Mouse (Mus musculus) hindbrain, embryonic 15.5 days (tissue): ENCODE results near the gene Chchd5. TPM values are rescaled to one million over a fixed set of nuclear protein-coding genes. Genes with fewer than 3 reads are reported as not detected.

Experiments
- ATAC-seq: fragments of 200-750 bp; cut with Nextera tagmentation; 2 replicates; pipeline ENCODE4 v1.8.0; 2017; ENCODE audit warnings: low read depth, moderate number of reproducible peaks, moderate TSS enrichment; ENCODE audit not compliant: low FRiP score
- H3K27ac ChIP-seq: fragments of 300-500 bp; sonication (generic); replicated peaks from 2 replicates; pipeline ENCODE4 v1.5.1; 2015; ENCODE audit warnings: mild to moderate bottlenecking, inconsistent platforms
- H3K27me3 ChIP-seq: fragments of 300-500 bp; sonication (generic); 2 replicates; pipeline ENCODE4 v1.6.1; 2015; ENCODE audit warnings: control low read depth, inconsistent platforms
- H3K36me3 ChIP-seq: fragments of 300-500 bp; sonication (generic); 2 replicates; pipeline ENCODE4 v1.6.1; 2015; ENCODE audit warnings: control low read depth, inconsistent platforms
- H3K4me1 ChIP-seq: fragments of 300-500 bp; sonication (generic); replicated peaks from 2 replicates; pipeline ENCODE4 v1.6.1; 2015; ENCODE audit warnings: control low read depth, inconsistent platforms
- H3K4me2 ChIP-seq: fragments of 300-500 bp; sonication (generic); 2 replicates; pipeline ENCODE4 v1.6.1; 2015; ENCODE audit warnings: moderate library complexity, mild to moderate bottlenecking, inconsistent platforms
- H3K4me3 ChIP-seq: fragments of 300-500 bp; sonication (generic); 2 replicates; pipeline ENCODE4 v1.5.1; 2015; ENCODE audit warnings: mild to moderate bottlenecking, inconsistent platforms
- H3K9ac ChIP-seq: fragments of 300-500 bp; sonication (generic); 2 replicates; pipeline ENCODE4 v1.6.1; 2015; ENCODE audit warnings: inconsistent platforms
- H3K9me3 ChIP-seq: fragments of 300-500 bp; sonication (generic); 2 replicates; pipeline ENCODE4 v1.6.1; 2016; ENCODE audit warnings: control low read depth, inconsistent platforms
- WGBS: fragments of 180-500 bp; shearing (Covaris S2); methylation state at CpG from one replicate; pipeline ENCODE4 v1.1.7; 2015; 5-methylcytosine and 5-hydroxymethylcytosine counted together
- polyA plus RNA-seq: library from polyadenylated mRNA; unstranded; fragments of >200 nt; fragmentation: Nextera tagmentation; extraction: Ambion mirVana; gene quantifications from 2 replicates; pipeline ENCODE4 v1.2.1, GENCODE M21; 2015

Chchd5 gene
- polyA plus RNA-seq, 1 experiment from 2014 or later: 19.8 TPM

- WGBS: 91% methylated on average over 12 of the region's 12 CpGs
- H3K9ac ChIP-seq: no peak overlapping the region
- H3K4me2 ChIP-seq: no peak overlapping the region
- no peak overlapping the region for H3K27ac ChIP-seq
- no peaks in the 10 kb centered on the region for H3K4me1 ChIP-seq
- ATAC-seq: no peak
- no peaks in the 10 kb centered on the region for H3K27me3 ChIP-seq
- no peaks in the 10 kb centered on the region for H3K9me3 ChIP-seq
- peaks cover 82% of the 10 kb centered on the region for H3K36me3 ChIP-seq
- H3K4me3 ChIP-seq: no peak overlapping the region
Observed at GRCm38 (mm10) chr2:129118061-129118460, 11.4 kb upstream of the Chchd5 start.

- no peak overlapping the region for H3K4me3 ChIP-seq
- 94% methylated on average over 8 of the region's 8 CpGs for WGBS
- H3K36me3 ChIP-seq: peaks cover 79% of the 10 kb centered on the region
- no peaks in the 10 kb centered on the region for H3K4me1 ChIP-seq
- H3K27me3 ChIP-seq: no peaks in the 10 kb centered on the region
- no peak overlapping the region for H3K9ac ChIP-seq
- no peak overlapping the region for H3K27ac ChIP-seq
- no peaks in the 10 kb centered on the region for H3K9me3 ChIP-seq
- ATAC-seq: no peak
- no peak overlapping the region for H3K4me2 ChIP-seq
Observed at GRCm38 (mm10) chr2:129121986-129122385, 7.5 kb upstream of the Chchd5 start.

GRCm38 (mm10) chr2:129129987-129130545 lies 566 bp downstream of the Chchd5 start:
- ATAC-seq: peak; percentile 46; the same call in 1 of the 2 replicates
- Histone ChIP-seq H3K4me3 (peak overlapping the region; percentile 57), H3K36me3 (peaks cover 39% of the 10 kb centered on the region)

GRCm38 (mm10) chr2:129130776-129131175 lies 1.3 kb downstream of the Chchd5 start:
- Histone ChIP-seq H3K9ac (no peak overlapping the region), H3K9me3 (0 out of 2 replicates have a peak, but pooled peaks cover 2% of the 10 kb centered on the region), H3K4me3 (no peak overlapping the region), H3K4me2 (peak overlapping the region; percentile 77), H3K27ac (no peak overlapping the region), H3K36me3 (peaks cover 32% of the 10 kb centered on the region), H3K4me1 (peaks cover 16% of the 10 kb centered on the region), H3K27me3 (no peaks in the 10 kb centered on the region)
- no peak for ATAC-seq
- 98% methylated on average over 2 of the region's 2 CpGs for WGBS

More at GRCm38 (mm10) chr2:129129987-129130545, 566 bp downstream of the Chchd5 start:
- Histone ChIP-seq H3K9me3 (0 out of 2 replicates have a peak, but pooled peaks cover 2% of the 10 kb centered on the region), H3K9ac (peak overlapping the region; percentile 51), H3K27me3 (no peaks in the 10 kb centered on the region), H3K27ac (peak overlapping the region; percentile 84), H3K4me2 (peak overlapping the region; percentile 77), H3K4me1 (peaks cover 16% of the 10 kb centered on the region)
- WGBS: 28% methylated on average over 18 of the region's 18 CpGs

- Histone ChIP-seq H3K9ac (no peak overlapping the region), H3K36me3 (peaks cover 21% of the 10 kb centered on the region), H3K9me3 (0 out of 2 replicates have a peak, but pooled peaks cover 2% of the 10 kb centered on the region), H3K4me3 (no peak overlapping the region), H3K27me3 (no peaks in the 10 kb centered on the region), H3K4me1 (peaks cover 16% of the 10 kb centered on the region), H3K4me2 (no peak overlapping the region), H3K27ac (no peak overlapping the region)
- 95% methylated on average over 7 of the region's 7 CpGs for WGBS
- no peak for ATAC-seq
Observed at GRCm38 (mm10) chr2:129132231-129132630, 2.7 kb downstream of the Chchd5 start.

- Histone ChIP-seq H3K4me3 (no peak overlapping the region), H3K9ac (no peak overlapping the region), H3K4me1 (peaks cover 16% of the 10 kb centered on the region), H3K9me3 (0 out of 2 replicates have a peak, but pooled peaks cover 2% of the 10 kb centered on the region), H3K36me3 (peaks cover 20% of the 10 kb centered on the region), H3K27me3 (no peaks in the 10 kb centered on the region), H3K4me2 (no peak overlapping the region), H3K27ac (no peak overlapping the region)
- no peak for ATAC-seq
- WGBS: 96% methylated on average over 14 of the region's 14 CpGs
Observed at GRCm38 (mm10) chr2:129133006-129133805, 3.7 kb downstream of the Chchd5 start.

GRCm38 (mm10) chr2:129139906-129140305 lies 10.4 kb downstream of the Chchd5 start:
- no peaks in the 10 kb centered on the region for H3K27me3 ChIP-seq
- H3K4me2 ChIP-seq: no peak overlapping the region
- WGBS: 76% methylated on average over 10 of the region's 10 CpGs
- no peaks in the 10 kb centered on the region for H3K36me3 ChIP-seq
- H3K27ac ChIP-seq: peak overlapping the region; percentile 34
- no peaks in the 10 kb centered on the region for H3K4me1 ChIP-seq
- no peak for ATAC-seq
- H3K4me3 ChIP-seq: no peak overlapping the region
- no peak overlapping the region for H3K9ac ChIP-seq
- no peaks in the 10 kb centered on the region for H3K9me3 ChIP-seq

- Histone ChIP-seq H3K9me3 (no peaks in the 10 kb centered on the region), H3K27me3 (no peaks in the 10 kb centered on the region), H3K4me3 (no peak overlapping the region), H3K36me3 (no peaks in the 10 kb centered on the region), H3K27ac (no peak overlapping the region), H3K9ac (no peak overlapping the region), H3K4me2 (no peak overlapping the region), H3K4me1 (no peaks in the 10 kb centered on the region)
- no peak for ATAC-seq
- 21% methylated on average over 2 of the region's 2 CpGs for WGBS
Observed at GRCm38 (mm10) chr2:129148836-129149235, 19.3 kb downstream of the Chchd5 start.

GRCm38 (mm10) chr2:129150386-129150785 lies 20.9 kb downstream of the Chchd5 start:
- Histone ChIP-seq H3K36me3 (no peaks in the 10 kb centered on the region), H3K9me3 (no peaks in the 10 kb centered on the region), H3K9ac (no peak overlapping the region), H3K27ac (no peak overlapping the region), H3K4me3 (no peak overlapping the region), H3K4me2 (no peak overlapping the region), H3K27me3 (no peaks in the 10 kb centered on the region), H3K4me1 (no peaks in the 10 kb centered on the region)
- 81% methylated on average over 5 of the region's 5 CpGs for WGBS
- ATAC-seq: no peak

GRCm38 (mm10) chr2:129151111-129151510 lies 21.6 kb downstream of the Chchd5 start:
- 84% methylated on average over 9 of the region's 9 CpGs for WGBS
- H3K27ac ChIP-seq: no peak overlapping the region
- H3K4me2 ChIP-seq: no peak overlapping the region
- H3K27me3 ChIP-seq: no peaks in the 10 kb centered on the region
- no peak overlapping the region for H3K9ac ChIP-seq
- no peak overlapping the region for H3K4me3 ChIP-seq
- H3K36me3 ChIP-seq: no peaks in the 10 kb centered on the region
- no peak for ATAC-seq
- H3K9me3 ChIP-seq: no peaks in the 10 kb centered on the region
- H3K4me1 ChIP-seq: no peaks in the 10 kb centered on the region

- no peak for ATAC-seq
- Histone ChIP-seq H3K4me1 (no peaks in the 10 kb centered on the region), H3K4me3 (no peak overlapping the region), H3K9me3 (no peaks in the 10 kb centered on the region), H3K9ac (no peak overlapping the region), H3K36me3 (no peaks in the 10 kb centered on the region), H3K4me2 (no peak overlapping the region), H3K27ac (no peak overlapping the region), H3K27me3 (no peaks in the 10 kb centered on the region)
- 79% methylated on average over 1 of the region's 1 CpGs for WGBS
Observed at GRCm38 (mm10) chr2:129152751-129153150, 23.3 kb downstream of the Chchd5 start.

- no peak for ATAC-seq
- Histone ChIP-seq H3K4me1 (no peaks in the 10 kb centered on the region), H3K36me3 (no peaks in the 10 kb centered on the region), H3K9ac (no peak overlapping the region), H3K27ac (no peak overlapping the region), H3K4me2 (no peak overlapping the region), H3K27me3 (no peaks in the 10 kb centered on the region), H3K4me3 (no peak overlapping the region), H3K9me3 (no peaks in the 10 kb centered on the region)
- 86% methylated on average over 5 of the region's 5 CpGs for WGBS
Observed at GRCm38 (mm10) chr2:129164815-129165214, 35.3 kb downstream of the Chchd5 start.
